Mouse (Mus musculus) midbrain, embryonic 11.5 days (tissue): ENCODE results near the gene Rag1. TPM values are rescaled to one million over a fixed set of nuclear protein-coding genes. Genes with fewer than 3 reads are reported as not detected.

Experiments
- polyA plus RNA-seq: library from polyadenylated mRNA; unstranded; fragments of >200 nt; fragmentation: Nextera tagmentation; extraction: Ambion mirVana; gene quantifications from 2 replicates; pipeline ENCODE4 v1.2.1, GENCODE M21; 2014

Gene Rag1
- polyA plus RNA-seq, 1 experiment from 2014 or later = 0.12 TPM

Other genes starting within 250 kb of the Rag1 start
- 0.05 TPM in 1 of 2 replicates, not detected in the other for gene Rag2, start 24.8 kb downstream of the Rag1 start, polyA plus RNA-seq
- 64.4 and 67.8 TPM in 2 replicates for gene B230118H07Rik, start within 50 bp of the Rag1 start, polyA plus RNA-seq
- gene Traf6, start 28.9 kb upstream of the Rag1 start, polyA plus RNA-seq = 23.9 and 24.6 TPM in 2 replicates
- gene Prr5l, start 233.5 kb upstream of the Rag1 start, polyA plus RNA-seq = 12.6 and 15.5 TPM in 2 replicates
- gene Commd9, start 236.7 kb upstream of the Rag1 start, polyA plus RNA-seq = 69.8 and 75.0 TPM in 2 replicates